Mouse (Mus musculus): ENCODE data around the gene Acvr1. TPM values are rescaled to one million over a fixed set of nuclear protein-coding genes. Genes with fewer than 3 reads are reported as not detected.

The Acvr1 gene
- total RNA-seq, 2 experiments from 2014 or later: 32.2 to 32.8 TPM

GRCm38 (mm10) chr2:58523097-58523496 lies 43.9 kb downstream of the Acvr1 start:
- DNase-seq (ENCODE audit: low spot score in 2 of 2): no peak

- DNase-seq (ENCODE audit: low spot score in 2 of 2): no peak
Observed at GRCm38 (mm10) chr2:58521621-58522020, 45.3 kb downstream of the Acvr1 start.

- no peak for DNase-seq (ENCODE audit: low spot score in 2 of 2)
Observed at GRCm38 (mm10) chr2:58520727-58521126, 46.2 kb downstream of the Acvr1 start.

- DNase-seq (ENCODE audit: low spot score in 2 of 2): no peak
Observed at GRCm38 (mm10) chr2:58518517-58518916, 48.4 kb downstream of the Acvr1 start.

- no peak for DNase-seq (ENCODE audit: low spot score in 2 of 2)
Observed at GRCm38 (mm10) chr2:58516920-58517319, 50.0 kb downstream of the Acvr1 start.

- no peak for DNase-seq (ENCODE audit: low spot score in 2 of 2)
Observed at GRCm38 (mm10) chr2:58516000-58516399, 51.0 kb downstream of the Acvr1 start.

GRCm38 (mm10) chr2:58514489-58514888 lies 52.5 kb downstream of the Acvr1 start:
- DNase-seq (ENCODE audit: low spot score in 2 of 2): no peak

- no peak for DNase-seq (ENCODE audit: low spot score in 2 of 2)
Observed at GRCm38 (mm10) chr2:58513212-58513611, 53.7 kb downstream of the Acvr1 start.

GRCm38 (mm10) chr2:58510192-58510591 lies 56.8 kb downstream of the Acvr1 start:
- no peak for DNase-seq (ENCODE audit: low spot score in 2 of 2)

- no peak for DNase-seq (ENCODE audit: low spot score in 2 of 2)
Observed at GRCm38 (mm10) chr2:58505306-58506090, 61.5 kb downstream of the Acvr1 start.

- DNase-seq (ENCODE audit: low spot score in 2 of 2): no peak
Observed at GRCm38 (mm10) chr2:58496647-58497410, 70.1 kb downstream of the Acvr1 start.

GRCm38 (mm10) chr2:58495271-58495670 lies 71.7 kb downstream of the Acvr1 start:
- DNase-seq (ENCODE audit: low spot score in 2 of 2): no peak

GRCm38 (mm10) chr2:58493685-58494635 lies 73.0 kb downstream of the Acvr1 start:
- DNase-seq (ENCODE audit: low spot score in 2 of 2): no peak

- DNase-seq (ENCODE audit: low spot score in 2 of 2): no peak
Observed at GRCm38 (mm10) chr2:58489275-58489674, 77.7 kb downstream of the Acvr1 start.

- no peak for DNase-seq (ENCODE audit: low spot score in 2 of 2)
Observed at GRCm38 (mm10) chr2:58488404-58488803, 78.6 kb downstream of the Acvr1 start.

- no peak for DNase-seq (ENCODE audit: low spot score in 2 of 2)
Observed at GRCm38 (mm10) chr2:58487279-58487560, 79.7 kb downstream of the Acvr1 start.

GRCm38 (mm10) chr2:58486441-58487278 lies 80.3 kb downstream of the Acvr1 start:
- DNase-seq (ENCODE audit: low spot score in 2 of 2): no peak

GRCm38 (mm10) chr2:58485683-58486082 lies 81.3 kb downstream of the Acvr1 start:
- no peak for DNase-seq (ENCODE audit: low spot score in 2 of 2)

- no peak for DNase-seq (ENCODE audit: low spot score in 2 of 2)
Observed at GRCm38 (mm10) chr2:58485152-58485551, 81.8 kb downstream of the Acvr1 start.

GRCm38 (mm10) chr2:58484284-58484965 lies 82.5 kb downstream of the Acvr1 start:
- DNase-seq (ENCODE audit: low spot score in 2 of 2): peak; percentile 29 to 55
